12 mouse cellular contexts compared by ENCODE assay signal in genomic region chr5:21217453-21218294, GRCm38 (mm10). TPM values are rescaled to one million over a fixed set of nuclear protein-coding genes. Genes with fewer than 3 reads are reported as not detected.
DNase-seq lines count a peak whose midpoint lies in the region; ATAC-seq and TF ChIP-seq lines count a peak whose summit lies in the region.
"Had no signal": no experiment of that assay in that cellular context is flagged by ENCODE, and none has a peak within 500 bp of the region (broad histone marks: within the 10 kb centered on the region; RNA-seq: fewer than 3 reads in every experiment).

No protein-coding gene starts in this region.

- intact Hi-C loops in heart, postnatal 25 days (cut with DNase I) = no loop called here

- H3K4me2 ChIP-seq in kidney, embryonic 15.5 days = no peak overlapping the region
- H3K4me2 ChIP-seq in intestine, postnatal 0 days (replicated peaks; ENCODE audit: low read depth) = no peak overlapping the region
- H3K4me2 ChIP-seq in hindbrain, embryonic 11.5 days (replicated peaks; ENCODE audit: low read depth, low read length) = no peak overlapping the region

- no peak overlapping the region for H3K27ac ChIP-seq in kidney, embryonic 15.5 days
- no peak overlapping the region for H3K27ac ChIP-seq in intestine, postnatal 0 days (ENCODE audit: low read depth, low read length)
- H3K27ac ChIP-seq in hindbrain, embryonic 11.5 days (ENCODE audit: low read depth, low read length) = no peak overlapping the region
- H3K27ac ChIP-seq: heart, embryonic 10.5 days had no signal

- WGBS in kidney, embryonic 15.5 days = 65% methylated on average over 14 of the region's 14 CpGs
- WGBS in intestine, postnatal 0 days = 47% methylated on average over 14 of the region's 14 CpGs
- 89% methylated on average over 14 of the region's 14 CpGs for WGBS in hindbrain, embryonic 11.5 days

- H3K27me3 ChIP-seq in kidney, embryonic 15.5 days = no peaks in the 10 kb centered on the region
- H3K27me3 ChIP-seq in intestine, postnatal 0 days (replicated peaks; ENCODE audit: control insufficient read depth, insufficient read depth, low read length) = no peaks in the 10 kb centered on the region
- no peaks in the 10 kb centered on the region for H3K27me3 ChIP-seq in hindbrain, embryonic 11.5 days (ENCODE audit: control insufficient read depth, insufficient read depth, low read length)

- H3K4me1 ChIP-seq in kidney, embryonic 15.5 days = no peaks in the 10 kb centered on the region
- H3K4me1 ChIP-seq in intestine, postnatal 0 days (replicated peaks; ENCODE audit: control insufficient read depth, insufficient read depth, low read length) = no peaks in the 10 kb centered on the region
- H3K4me1 ChIP-seq in hindbrain, embryonic 11.5 days (replicated peaks; ENCODE audit: control insufficient read depth, insufficient read depth, low read length) = no peaks in the 10 kb centered on the region
- H3K4me1 ChIP-seq: heart, embryonic 10.5 days had no signal

- H3K4me3 ChIP-seq in kidney, embryonic 15.5 days (replicated peaks) = no peak overlapping the region
- H3K4me3 ChIP-seq in intestine, postnatal 0 days (ENCODE audit: low read depth, low read length) = no peak overlapping the region
- H3K4me3 ChIP-seq in hindbrain, embryonic 11.5 days (ENCODE audit: low read depth, low read length) = no peak overlapping the region
- H3K4me3 ChIP-seq: heart, embryonic 10.5 days had no signal

- H3K9me3 ChIP-seq in kidney, embryonic 15.5 days (replicated peaks) = no peaks in the 10 kb centered on the region
- no peaks in the 10 kb centered on the region for H3K9me3 ChIP-seq in intestine, postnatal 0 days (ENCODE audit: control insufficient read depth)
- no peaks in the 10 kb centered on the region for H3K9me3 ChIP-seq in hindbrain, embryonic 11.5 days (ENCODE audit: control insufficient read depth, low read length)
- H3K9me3 ChIP-seq: heart, embryonic 10.5 days had no signal

- no peaks in the 10 kb centered on the region for H3K36me3 ChIP-seq in kidney, embryonic 15.5 days
- H3K36me3 ChIP-seq in intestine, postnatal 0 days (ENCODE audit: control insufficient read depth, insufficient read depth) = no peaks in the 10 kb centered on the region
- no peaks in the 10 kb centered on the region for H3K36me3 ChIP-seq in hindbrain, embryonic 11.5 days (ENCODE audit: control insufficient read depth, insufficient read depth, low read length)
- H3K36me3 ChIP-seq: heart, embryonic 10.5 days had no signal

- peak; percentile 54; the same call in 1 of the 2 replicates for ATAC-seq in kidney, embryonic 15.5 days (replicated peaks; ENCODE audit: low FRiP score)
- 0 out of 2 replicates have a peak, but pooled peaks have one; percentile 19 for ATAC-seq in intestine, postnatal 0 days
- ATAC-seq in hindbrain, embryonic 11.5 days (ENCODE audit: low FRiP score) = no peak
- ATAC-seq: forebrain, embryonic 14.5 days had no signal

- no peak for DNase-seq in kidney, adult 18-20 months
- DNase-seq in A20 (ENCODE audit: low read depth, low spot score) = peak; percentile 76
- peak; percentile 50 for DNase-seq in lung, postnatal 10 days
- no peak for DNase-seq in hindbrain, embryonic 11.5 days (ENCODE audit: low spot score)
- DNase-seq in right cerebral cortex, postnatal 36 days (ENCODE audit: low spot score in 2 of 2) = no peak
- DNase-seq in heart, postnatal 25 days (ENCODE audit: low spot score) = no peak
- DNase-seq: cerebellum, adult 8-10 months; spleen, adult 18-20 months had no signal

- TF ChIP-seq CTCF in intestine, postnatal 0 days (IDR thresholded peaks at IDR 0.05; ENCODE audit: low read depth) = no peak

- H3K9ac ChIP-seq in kidney, embryonic 15.5 days = no peak overlapping the region
- no peak overlapping the region for H3K9ac ChIP-seq in intestine, postnatal 0 days (ENCODE audit: low read depth, low read length)
- H3K9ac ChIP-seq in hindbrain, embryonic 11.5 days (ENCODE audit: low read depth, low read length) = no peak overlapping the region

RNA-seq across cellular contexts. Expression of gene Gsap, which starts 31.6 kb away (rescaled TPM):
- polyA plus RNA-seq in kidney, embryonic 15.5 days (2015; fragmentation: Nextera tagmentation; extraction: Ambion mirVana) = 1.6 and 2.0 TPM in 2 replicates
- 0.81 and 0.97 TPM in 2 replicates for polyA plus RNA-seq in intestine, postnatal 0 days (2015; fragmentation: Nextera tagmentation; extraction: Ambion mirVana)
- polyA plus RNA-seq in hindbrain, embryonic 11.5 days (2014; fragmentation: Nextera tagmentation; extraction: Ambion mirVana) = 2.3 and 2.7 TPM in 2 replicates
- total RNA-seq in heart, postnatal 25 days (2021) = 1 to 10 TPM; 3.9 to 4.3 TPM

Comparison
In these comparisons a context has a peak if more than half of its experiments do, and no peak if none do; other contexts are left out.
1. DNase-seq: peak in A20 (single experiment) and lung, postnatal 10 days (single experiment); none in kidney, adult 18-20 months (single experiment), hindbrain, embryonic 11.5 days (single experiment), right cerebral cortex, postnatal 36 days (0 of 2) and heart, postnatal 25 days (single experiment).